Mouse (Mus musculus) granulocyte monocyte progenitor cell, adult 5-6 weeks (primary cell): ENCODE results near the gene Dohh. TPM values are rescaled to one million over a fixed set of nuclear protein-coding genes. Genes with fewer than 3 reads are reported as not detected.

ENCODE experiments used
- ATAC-seq: replicated peaks from 2 replicates; pipeline ENCODE4 v1.8.0; 2016; ENCODE audit warnings: mild to moderate bottlenecking, moderate TSS enrichment, inconsistent platforms; ENCODE audit not compliant: poor library complexity, severe bottlenecking
- total RNA-seq, 2 experiments: library from RNA; stranded (forward) in 1 of 2; stranded (reverse) in 1 of 2; fragments of 200-712, 200-1000 nt in 1 of 2; fragments of >200 nt in 1 of 2; fragmentation: Nextera tagmentation in 1 of 2; gene quantifications; 2 replicates each; pipeline ENCODE4 v1.2.3; 2014 to 2017

The Dohh gene
- total RNA-seq (2014; fragmentation: Nextera tagmentation) (12.2 and 34.9 TPM in 2 replicates), total RNA-seq (2017) (41.8 and 46.2 TPM in 2 replicates)

- peak; percentile 82 for ATAC-seq
These were observed at the start of gene Dohh, which contains the start of gene Gm48551 for GRCm38 (mm10) chr10:81383802-81384604. Dohh (plus strand) TSS chr10:81384428. Gm48551 (plus strand) TSS chr10:81384466.

GRCm38 (mm10) chr10:81335393-81336340, 48.6 kb upstream of the Dohh start:
- no peak for ATAC-seq

DNA sequence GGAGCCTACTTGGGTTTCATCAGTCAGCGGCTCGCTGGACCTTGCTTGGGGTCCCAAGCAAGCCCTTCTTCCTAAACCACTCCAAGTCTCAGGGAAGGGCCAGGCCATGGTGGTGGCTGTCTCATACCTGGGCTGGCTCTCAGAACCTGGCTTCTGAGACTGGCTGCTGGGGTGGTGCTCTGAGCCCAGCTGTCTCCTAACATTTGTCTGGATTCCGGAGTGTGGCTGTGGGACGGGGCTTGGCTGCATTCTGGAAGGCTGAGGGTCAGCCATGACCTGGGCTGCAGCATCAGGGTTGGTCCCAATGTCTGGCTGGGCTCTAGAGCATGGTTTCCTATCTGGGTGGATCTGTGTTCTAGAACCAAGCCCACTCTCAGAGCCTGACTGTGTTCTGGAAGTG, 47.7 kb upstream of the Dohh start:
- ATAC-seq, result no peak

- ATAC-seq, result no peak
These were observed 43.5 kb upstream of the Dohh start for GRCm38 (mm10) chr10:81340551-81341332.

- peak; percentile 49; the same call in 1 of the 2 replicates for ATAC-seq
These were observed 42.8 kb upstream of the Dohh start for GRCm38 (mm10) chr10:81341333-81341949.

DNA sequence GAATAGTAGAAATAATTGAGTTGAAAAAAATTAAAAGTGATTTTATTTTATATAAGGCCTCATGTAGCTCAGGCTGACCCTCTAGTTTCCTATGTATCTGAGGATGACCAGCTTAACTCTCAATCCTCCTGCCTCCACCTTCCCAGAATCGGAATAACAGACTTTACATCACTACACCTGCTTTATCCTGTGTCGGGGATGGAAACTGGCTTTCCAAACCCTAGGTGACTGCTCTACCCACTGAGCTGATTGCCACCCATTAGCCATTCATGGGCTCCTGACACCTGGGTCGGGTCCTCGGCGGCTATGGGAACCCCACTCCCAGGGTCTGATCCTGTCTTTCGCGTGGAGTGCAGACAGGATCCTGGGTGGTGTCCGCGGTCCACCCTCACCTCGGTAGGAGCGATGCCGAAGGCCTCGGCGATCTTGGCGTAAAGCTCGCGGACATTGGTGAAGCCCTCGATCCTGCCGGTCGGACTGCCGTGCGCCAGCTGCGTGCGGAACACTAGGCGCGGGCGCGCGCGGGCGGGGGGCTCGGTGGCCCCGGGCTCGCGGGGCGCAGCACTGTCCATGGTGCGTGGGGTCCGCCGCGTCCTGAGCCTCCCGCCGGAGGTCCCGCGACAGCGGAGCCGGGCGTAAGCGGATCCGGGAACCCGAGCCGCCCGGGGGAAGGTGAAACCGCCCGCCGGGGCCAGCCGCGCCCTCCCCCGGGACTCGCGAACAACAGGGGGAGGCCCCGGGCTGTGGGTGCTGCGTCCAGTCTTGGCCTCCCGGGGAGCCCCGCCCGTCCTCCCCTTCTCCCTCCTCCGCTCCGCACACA, 41.3 kb upstream of the Dohh start, which contains the start of gene Gipc3:
Gene Gipc3 (minus strand): TSS at position 581 of the 820 bp plus-strand sequence.
- ATAC-seq, result peak; percentile 13; the same call in 1 of the 2 replicates

- ATAC-seq, result no peak
These were observed 39.6 kb upstream of the Dohh start for GRCm38 (mm10) chr10:81344421-81345161.

- ATAC-seq, result no peak
These were observed 39.1 kb upstream of the Dohh start for GRCm38 (mm10) chr10:81345162-81345534.

DNA sequence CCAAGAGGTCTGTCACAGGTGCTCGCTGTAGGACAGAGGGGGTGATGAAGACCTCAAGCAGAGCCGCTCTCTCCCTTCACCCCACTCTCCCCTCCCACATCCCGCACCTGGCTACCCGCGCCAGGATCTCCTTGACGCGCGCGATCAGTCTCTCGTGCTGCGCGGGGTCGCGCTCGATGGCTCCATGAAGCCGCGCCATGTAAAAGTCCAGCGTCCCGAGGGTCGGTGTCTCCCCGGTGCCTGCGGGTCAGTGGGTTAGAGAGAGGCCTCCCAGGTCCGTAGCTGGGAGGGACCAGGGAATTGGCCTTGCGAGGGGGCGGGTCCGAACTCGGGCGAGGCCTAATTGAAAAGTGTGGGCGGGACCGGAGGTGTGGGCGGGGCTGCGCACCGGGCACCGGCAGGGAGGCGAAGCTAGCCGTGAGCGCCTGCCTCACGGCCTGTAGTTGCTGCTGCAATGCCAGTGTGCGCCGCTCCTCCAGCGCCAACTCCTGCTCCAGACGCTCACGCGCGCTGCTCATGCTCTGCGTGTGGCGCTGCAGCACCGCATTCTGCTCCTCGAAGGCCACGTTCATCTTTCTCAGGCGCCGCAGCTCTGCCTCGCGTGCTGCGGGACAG, 37.7 kb upstream of the Dohh start:
- peak; percentile 53 for ATAC-seq

DNA sequence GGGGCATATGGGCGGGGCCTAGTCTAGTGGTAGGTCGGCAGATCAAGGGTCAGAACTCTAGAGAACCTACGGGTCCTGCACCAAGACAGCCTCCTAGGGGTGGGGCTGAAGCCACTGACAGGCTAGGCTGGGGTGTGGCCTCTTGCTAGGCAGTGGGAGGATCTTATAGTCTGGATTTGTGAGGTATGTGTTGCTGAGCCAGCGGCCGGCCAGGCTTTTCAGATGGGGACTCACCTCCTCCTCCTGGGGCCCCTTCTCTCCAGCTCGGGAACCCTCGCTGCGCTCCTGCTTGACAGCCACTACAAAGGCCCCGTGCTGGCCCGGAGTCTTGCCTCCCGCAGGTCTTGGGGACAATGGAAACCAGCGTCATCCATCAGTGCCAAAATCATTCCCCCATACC, 35.1 kb upstream of the Dohh start:
- ATAC-seq, result peak; percentile 22

DNA sequence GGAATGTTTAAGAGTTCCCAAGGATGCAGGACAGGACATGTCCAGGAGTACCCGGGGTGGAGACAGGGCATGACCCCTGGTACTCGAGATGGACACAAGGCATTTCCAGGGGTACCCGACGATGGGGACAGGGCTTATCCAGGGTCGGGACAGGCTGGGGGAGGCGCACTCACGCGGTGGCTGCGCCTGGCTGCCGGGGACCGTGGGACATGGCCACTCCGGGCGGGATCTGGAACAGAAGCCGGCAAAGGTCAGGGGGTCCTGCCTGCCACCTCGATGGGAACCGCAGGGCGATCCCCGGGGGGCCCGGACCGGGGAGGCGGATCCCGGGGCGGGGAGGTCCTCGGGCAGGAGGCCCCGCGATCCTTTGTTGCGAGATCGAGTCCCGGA, 34.3 kb upstream of the Dohh start:
- ATAC-seq, result no peak

DNA sequence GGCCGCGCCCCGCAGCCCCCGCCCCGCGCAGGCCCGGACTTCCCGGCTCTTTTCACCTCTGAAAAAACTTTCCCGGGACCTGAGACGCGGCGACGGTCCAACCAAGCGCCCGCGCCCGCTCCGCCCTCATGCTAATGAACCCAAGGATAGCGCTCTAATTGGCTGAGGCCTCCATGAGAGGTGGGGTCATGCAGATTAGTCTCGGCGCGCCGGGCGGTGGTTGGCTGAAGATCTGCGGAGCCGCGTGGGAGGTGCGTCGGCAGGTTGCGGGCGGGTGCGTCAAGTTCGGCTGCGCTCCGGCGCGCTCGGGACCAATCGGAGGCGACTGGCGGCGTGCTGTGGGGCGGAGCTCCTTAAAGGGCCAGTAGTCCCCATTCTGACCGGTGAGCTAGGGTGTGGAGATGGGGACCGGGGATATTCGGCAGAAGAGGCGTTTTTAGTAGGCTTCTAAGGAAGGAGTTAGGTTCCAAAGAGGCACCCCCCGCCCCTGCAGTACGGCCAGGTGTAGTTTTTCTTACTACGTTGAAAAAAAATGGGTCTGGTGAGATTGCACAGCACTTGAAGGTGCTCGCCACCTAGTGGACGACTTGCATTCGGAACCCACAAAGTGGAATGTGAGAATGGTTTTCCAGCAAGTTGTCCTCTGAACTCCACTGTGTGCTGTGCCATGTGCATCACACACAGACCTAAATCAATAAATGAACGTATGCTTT, 33.7 kb upstream of the Dohh start, which contains the start of gene Hmg20b:
Gene Hmg20b (minus strand): TSS at position 130 of the 713 bp plus-strand sequence.
- ATAC-seq, result peak; percentile 83

DNA sequence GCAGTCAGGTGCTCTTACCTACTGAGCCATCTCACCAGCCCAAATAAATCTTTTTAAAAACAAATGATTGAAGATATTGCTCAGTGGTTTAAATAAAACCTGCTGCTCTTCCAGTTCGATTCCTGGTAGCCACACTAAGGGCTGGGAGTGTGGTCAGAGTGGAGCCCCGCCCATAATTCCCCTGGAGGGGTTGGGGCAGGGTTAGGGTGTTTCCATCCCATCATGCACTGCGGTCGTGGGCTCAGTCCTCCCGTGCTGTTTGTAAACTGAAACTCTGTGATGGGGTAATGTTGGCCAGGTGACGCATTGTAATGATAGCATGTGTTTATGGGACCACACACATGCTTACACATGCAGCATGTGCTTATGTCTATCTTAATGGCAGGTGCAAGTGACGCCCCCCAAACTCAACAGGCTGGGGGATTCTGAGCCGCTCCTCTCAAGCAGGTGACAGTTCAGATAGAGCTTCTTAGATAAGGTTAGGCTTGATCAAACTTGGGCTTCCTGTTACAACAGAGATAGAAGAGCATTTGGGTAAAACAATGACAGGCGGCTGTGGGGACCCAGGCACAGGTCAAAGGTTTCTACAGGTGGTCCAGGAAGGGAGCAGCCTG, 32.4 kb upstream of the Dohh start:
- ATAC-seq, result peak; percentile 25

GRCm38 (mm10) chr10:81354738-81355477, 29.3 kb upstream of the Dohh start:
- no peak for ATAC-seq

DNA sequence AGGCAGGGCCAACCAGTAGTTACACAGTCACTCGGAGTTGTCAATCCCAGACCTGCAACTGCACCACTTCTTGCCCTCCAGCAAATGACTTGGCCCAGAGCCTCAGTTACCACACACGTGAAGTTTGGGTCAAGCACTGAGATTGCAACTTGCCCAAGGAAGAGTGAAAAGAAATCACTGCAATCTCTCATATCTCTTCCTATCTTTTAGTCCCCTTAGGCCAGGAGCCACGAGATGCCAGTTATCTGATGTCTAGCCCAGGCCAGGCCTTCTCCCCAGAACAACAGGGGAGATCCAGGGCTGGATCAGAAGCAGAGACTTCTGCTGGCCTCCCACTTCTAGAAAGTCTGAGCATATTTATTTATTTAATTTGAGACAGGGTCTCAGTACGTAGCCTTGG, 28.7 kb upstream of the Dohh start:
- ATAC-seq, result no peak
